Mouse (Mus musculus): ENCODE measurements around the gene Zranb3. TPM values are rescaled to one million over a fixed set of nuclear protein-coding genes. Genes with fewer than 3 reads are reported as not detected.

Gene Zranb3
- polyA plus RNA-seq, 1 experiment from 2014 or later, result 8.1 TPM

- H3K27ac ChIP-seq, result no peak overlapping the region
- H3K4me3 ChIP-seq (ENCODE audit: inconsistent target), result no peak overlapping the region
- peaks cover 17% of the 10 kb centered on the region; the same call in 1 of the 2 replicates for H3K36me3 ChIP-seq (ENCODE audit: inconsistent target)
- 100% methylated on average over 2 of the region's 2 CpGs for WGBS (ENCODE audit: missing documents)
- no peaks in the 10 kb centered on the region for H3K79me2 ChIP-seq (ENCODE audit: inconsistent target)
Observed at GRCm38 (mm10) chr1:127904774-127905385, 198.0 kb downstream of the Zranb3 start.

Other genes with a start within 250 kb of the Zranb3 start
- gene Map3k19, start 248.0 kb downstream of the Zranb3 start, polyA plus RNA-seq (2018), result 0.03 TPM in 1 of 3 replicates, not detected in the others
- gene Rab3gap1, start 234.3 kb downstream of the Zranb3 start, polyA plus RNA-seq (2018), result 22.6 to 32.0 TPM (median 26.8 TPM) in 3 replicates
- gene R3hdm1, start 254 bp upstream of the Zranb3 start, polyA plus RNA-seq (2018), result 43.5 to 128 TPM (median 109 TPM) in 3 replicates
- gene Ubxn4, start 140.9 kb upstream of the Zranb3 start, polyA plus RNA-seq (2018), result 50.7 to 81.1 TPM (median 51.1 TPM) in 3 replicates
- 0.10 TPM in 1 of 3 replicates, not detected in the others for gene Lct, start 225.3 kb upstream of the Zranb3 start, polyA plus RNA-seq (2018)